Mouse (Mus musculus): ENCODE data around the gene Gbp7. TPM values are rescaled to one million over a fixed set of nuclear protein-coding genes. Genes with fewer than 3 reads are reported as not detected.
"Not testable (repeated sequence)": the region's sequence is repeated elsewhere in the genome, so short reads cannot be mapped to it uniquely, and the experiment has no call there.

The Gbp7 gene
- polyA plus RNA-seq, 1 experiment, result not detected

GRCm38 (mm10) chr3:142529597-142529996, 545 bp upstream of the Gbp7 start:
- Histone ChIP-seq H3K4me1 (ENCODE audit: control insufficient read depth, insufficient read depth, low read length) (no peaks in the 10 kb centered on the region), H3K4me3 (ENCODE audit: insufficient read depth, low read depth, low read length) (no peak overlapping the region)
- WGBS, result 45% methylated on average over 2 of the region's 2 CpGs

GRCm38 (mm10) chr3:142531595-142531994, 1.5 kb downstream of the Gbp7 start:
- H3K4me1 ChIP-seq (ENCODE audit: control insufficient read depth, insufficient read depth, low read length), result no peaks in the 10 kb centered on the region
- no peak for TF ChIP-seq CTCF (IDR thresholded peaks at IDR 0.05; ENCODE audit: insufficient read depth, low read depth, low read length)
- no peak for TF ChIP-seq POLR2A (IDR thresholded peaks at IDR 0.05; ENCODE audit: insufficient read depth, low read depth, low read length)
- WGBS, result 97% methylated on average over 3 of the region's 3 CpGs
- no peak overlapping the region for H3K4me3 ChIP-seq (ENCODE audit: insufficient read depth, low read depth, low read length)
- H3K27ac ChIP-seq (ENCODE audit: insufficient read depth, low read depth, low read length), result no peak overlapping the region

More at GRCm38 (mm10) chr3:142529597-142529996, 545 bp upstream of the Gbp7 start:
- TF ChIP-seq CTCF (IDR thresholded peaks at IDR 0.05; ENCODE audit: insufficient read depth, low read depth, low read length), result no peak
- TF ChIP-seq POLR2A (IDR thresholded peaks at IDR 0.05; ENCODE audit: insufficient read depth, low read depth, low read length), result no peak
- no peak overlapping the region for H3K27ac ChIP-seq (ENCODE audit: insufficient read depth, low read depth, low read length)

- H3K4me1 ChIP-seq (ENCODE audit: control insufficient read depth, insufficient read depth, low read length), result no peaks in the 10 kb centered on the region
- no peak overlapping the region for H3K27ac ChIP-seq (ENCODE audit: insufficient read depth, low read depth, low read length)
- TF ChIP-seq CTCF (IDR thresholded peaks at IDR 0.05; ENCODE audit: insufficient read depth, low read depth, low read length) (no peak), POLR2A (IDR thresholded peaks at IDR 0.05; ENCODE audit: insufficient read depth, low read depth, low read length) (no peak)
- whole genome bisulfite sequencing, result 100% methylated on average over 3 of the region's 3 CpGs
- H3K4me3 ChIP-seq (ENCODE audit: insufficient read depth, low read depth, low read length), result no peak overlapping the region
Observed at GRCm38 (mm10) chr3:142533185-142533584, 3.0 kb downstream of the Gbp7 start.

GRCm38 (mm10) chr3:142535667-142536066, 5.5 kb downstream of the Gbp7 start:
- TF ChIP-seq POLR2A (IDR thresholded peaks at IDR 0.05; ENCODE audit: insufficient read depth, low read depth, low read length) (no peak), CTCF (IDR thresholded peaks at IDR 0.05; ENCODE audit: insufficient read depth, low read depth, low read length) (no peak)
- 91% methylated on average over 1 of the region's 1 CpGs for WGBS
- Histone ChIP-seq H3K4me3 (ENCODE audit: insufficient read depth, low read depth, low read length) (no peak overlapping the region), H3K27ac (ENCODE audit: insufficient read depth, low read depth, low read length) (no peak overlapping the region), H3K4me1 (ENCODE audit: control insufficient read depth, insufficient read depth, low read length) (no peaks in the 10 kb centered on the region)

- 48% methylated on average over 6 of the region's 6 CpGs for WGBS
- H3K4me3 ChIP-seq (ENCODE audit: insufficient read depth, low read depth, low read length), result no peak overlapping the region
- no peak overlapping the region for H3K27ac ChIP-seq (ENCODE audit: insufficient read depth, low read depth, low read length)
- no peaks in the 10 kb centered on the region for H3K4me1 ChIP-seq (ENCODE audit: control insufficient read depth, insufficient read depth, low read length)
- TF ChIP-seq POLR2A (IDR thresholded peaks at IDR 0.05; ENCODE audit: insufficient read depth, low read depth, low read length), result no peak
- no peak for TF ChIP-seq CTCF (IDR thresholded peaks at IDR 0.05; ENCODE audit: insufficient read depth, low read depth, low read length)
Observed at GRCm38 (mm10) chr3:142541391-142541790, 11.2 kb downstream of the Gbp7 start.

- H3K27ac ChIP-seq (ENCODE audit: insufficient read depth, low read depth, low read length); H3K4me1 ChIP-seq (ENCODE audit: control insufficient read depth, insufficient read depth, low read length); H3K4me3 ChIP-seq (ENCODE audit: insufficient read depth, low read depth, low read length): not testable (repeated sequence)
- WGBS, result 91% methylated on average over 12 of the region's 12 CpGs
Observed at GRCm38 (mm10) chr3:142542776-142543175, 12.6 kb downstream of the Gbp7 start.

- no peak overlapping the region for H3K27ac ChIP-seq (ENCODE audit: insufficient read depth, low read depth, low read length)
- 77% methylated on average over 3 of the region's 3 CpGs for WGBS
- no peaks in the 10 kb centered on the region for H3K4me1 ChIP-seq (ENCODE audit: control insufficient read depth, insufficient read depth, low read length)
- no peak overlapping the region for H3K4me3 ChIP-seq (ENCODE audit: insufficient read depth, low read depth, low read length)
- TF ChIP-seq CTCF (IDR thresholded peaks at IDR 0.05; ENCODE audit: insufficient read depth, low read depth, low read length) (no peak), POLR2A (IDR thresholded peaks at IDR 0.05; ENCODE audit: insufficient read depth, low read depth, low read length) (no peak)
Observed at GRCm38 (mm10) chr3:142546690-142547089, 16.5 kb downstream of the Gbp7 start.

- WGBS, result 92% methylated on average over 3 of the region's 3 CpGs
- Histone ChIP-seq H3K4me3 (ENCODE audit: insufficient read depth, low read depth, low read length) (no peak overlapping the region), H3K27ac (ENCODE audit: insufficient read depth, low read depth, low read length) (no peak overlapping the region), H3K4me1 (ENCODE audit: control insufficient read depth, insufficient read depth, low read length) (no peaks in the 10 kb centered on the region)
- TF ChIP-seq POLR2A (IDR thresholded peaks at IDR 0.05; ENCODE audit: insufficient read depth, low read depth, low read length) (no peak), CTCF (IDR thresholded peaks at IDR 0.05; ENCODE audit: insufficient read depth, low read depth, low read length) (no peak)
Observed at GRCm38 (mm10) chr3:142550052-142550676, 20.0 kb downstream of the Gbp7 start.

- Histone ChIP-seq H3K4me1 (ENCODE audit: control insufficient read depth, insufficient read depth, low read length) (no peaks in the 10 kb centered on the region), H3K27ac (ENCODE audit: insufficient read depth, low read depth, low read length) (no peak overlapping the region), H3K4me3 (ENCODE audit: insufficient read depth, low read depth, low read length) (no peak overlapping the region)
- TF ChIP-seq POLR2A (IDR thresholded peaks at IDR 0.05; ENCODE audit: insufficient read depth, low read depth, low read length) (no peak), CTCF (IDR thresholded peaks at IDR 0.05; ENCODE audit: insufficient read depth, low read depth, low read length) (no peak)
- WGBS, result 88% methylated on average over 1 of the region's 1 CpGs
Observed at GRCm38 (mm10) chr3:142554601-142555000, 24.5 kb downstream of the Gbp7 start.

- Histone ChIP-seq H3K4me3 (ENCODE audit: insufficient read depth, low read depth, low read length) (no peak overlapping the region), H3K4me1 (ENCODE audit: control insufficient read depth, insufficient read depth, low read length) (peaks cover 2% of the 10 kb centered on the region; the same call in 1 of the 2 replicates), H3K27ac (ENCODE audit: insufficient read depth, low read depth, low read length) (no peak overlapping the region)
- TF ChIP-seq CTCF (IDR thresholded peaks at IDR 0.05; ENCODE audit: insufficient read depth, low read depth, low read length), result no peak
- TF ChIP-seq POLR2A (IDR thresholded peaks at IDR 0.05; ENCODE audit: insufficient read depth, low read depth, low read length), result no peak
- WGBS, result 86% methylated on average over 11 of the region's 11 CpGs
Observed at GRCm38 (mm10) chr3:142555623-142556022, 25.5 kb downstream of the Gbp7 start.

Measured in olfactory bulb, adult 2 months (tissue).